Mouse (Mus musculus) erythroblast, embryonic 14.5 days (primary cell): Measurements from ENCODE around the gene Lrrn4.

Source experiments
- GATA1 ChIP-seq: IDR thresholded peaks from 2 replicates; pipeline ENCODE4 v1.6.1; 2012; ENCODE audit warnings: low read length, inconsistent platforms, mixed read lengths
- TAL1 ChIP-seq: IDR thresholded peaks from 3 replicates; pipeline ENCODE4 v1.6.1; 2012; ENCODE audit warnings: low read length, inconsistent platforms, mixed read lengths

DNA sequence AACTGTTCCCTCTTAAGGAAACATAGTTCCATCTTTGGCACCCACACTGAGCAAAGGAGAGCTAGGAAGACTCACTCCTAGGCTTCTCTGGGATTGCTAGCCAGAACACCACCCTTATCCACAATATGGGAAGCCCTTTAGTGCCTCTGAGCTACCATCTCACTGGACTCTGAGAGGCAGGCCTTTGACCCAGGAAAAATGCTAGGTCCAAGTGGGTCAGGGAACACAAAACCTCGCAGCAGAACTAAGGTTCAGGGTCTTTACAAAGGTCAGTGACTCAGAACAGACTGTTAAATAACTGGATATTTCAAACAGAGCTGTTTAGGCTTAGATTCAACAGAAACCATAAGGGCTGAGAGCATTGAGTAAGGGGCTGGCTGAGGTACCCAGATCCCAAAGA, 3.7 kb downstream of the Lrrn4 start:
- TF ChIP-seq GATA1 = no peak
- TF ChIP-seq TAL1 = no peak
